Mouse (Mus musculus): ENCODE data around the gene Gbf1. TPM values are rescaled to one million over a fixed set of nuclear protein-coding genes. Genes with fewer than 3 reads are reported as not detected.
"Not testable (repeated sequence)": the region's sequence is repeated elsewhere in the genome, so short reads cannot be mapped to it uniquely, and the experiment has no call there.

Gbf1 gene
- polyA plus RNA-seq, 1 experiment, result 28.0 TPM

DNA sequence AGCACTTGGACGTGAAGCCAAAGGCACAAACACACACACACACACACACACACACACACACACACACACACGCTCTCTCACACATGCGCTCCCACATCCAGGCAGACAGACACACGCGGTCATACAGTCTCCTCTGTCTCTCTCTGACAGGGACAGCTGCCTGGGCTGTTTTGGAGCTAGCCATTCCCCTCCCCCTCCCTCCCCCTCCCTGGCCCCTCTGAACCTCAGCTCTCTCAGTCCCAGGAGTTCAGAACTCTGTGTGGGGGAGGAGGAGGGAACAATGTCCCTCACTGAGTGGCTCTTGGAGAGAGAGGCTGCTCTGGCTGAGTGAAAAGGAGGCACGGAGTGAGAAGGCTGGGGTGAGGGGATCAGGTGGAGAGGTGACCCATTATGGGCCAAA is 11.2 kb upstream of the Gbf1 start:
- Histone ChIP-seq H3K27ac (ENCODE audit: insufficient read depth, low read depth, low read length) (no peak overlapping the region), H3K4me3 (ENCODE audit: insufficient read depth, low read length) (no peak overlapping the region), H3K4me1 (ENCODE audit: control insufficient read depth, insufficient read depth, low read length) (no peaks in the 10 kb centered on the region)
- no peak for TF ChIP-seq POLR2A (IDR thresholded peaks at IDR 0.05; ENCODE audit: borderline replicate concordance, low read depth, low read length)
- TF ChIP-seq CTCF (IDR thresholded peaks at IDR 0.05; ENCODE audit: low read depth, low read length), result no peak

DNA sequence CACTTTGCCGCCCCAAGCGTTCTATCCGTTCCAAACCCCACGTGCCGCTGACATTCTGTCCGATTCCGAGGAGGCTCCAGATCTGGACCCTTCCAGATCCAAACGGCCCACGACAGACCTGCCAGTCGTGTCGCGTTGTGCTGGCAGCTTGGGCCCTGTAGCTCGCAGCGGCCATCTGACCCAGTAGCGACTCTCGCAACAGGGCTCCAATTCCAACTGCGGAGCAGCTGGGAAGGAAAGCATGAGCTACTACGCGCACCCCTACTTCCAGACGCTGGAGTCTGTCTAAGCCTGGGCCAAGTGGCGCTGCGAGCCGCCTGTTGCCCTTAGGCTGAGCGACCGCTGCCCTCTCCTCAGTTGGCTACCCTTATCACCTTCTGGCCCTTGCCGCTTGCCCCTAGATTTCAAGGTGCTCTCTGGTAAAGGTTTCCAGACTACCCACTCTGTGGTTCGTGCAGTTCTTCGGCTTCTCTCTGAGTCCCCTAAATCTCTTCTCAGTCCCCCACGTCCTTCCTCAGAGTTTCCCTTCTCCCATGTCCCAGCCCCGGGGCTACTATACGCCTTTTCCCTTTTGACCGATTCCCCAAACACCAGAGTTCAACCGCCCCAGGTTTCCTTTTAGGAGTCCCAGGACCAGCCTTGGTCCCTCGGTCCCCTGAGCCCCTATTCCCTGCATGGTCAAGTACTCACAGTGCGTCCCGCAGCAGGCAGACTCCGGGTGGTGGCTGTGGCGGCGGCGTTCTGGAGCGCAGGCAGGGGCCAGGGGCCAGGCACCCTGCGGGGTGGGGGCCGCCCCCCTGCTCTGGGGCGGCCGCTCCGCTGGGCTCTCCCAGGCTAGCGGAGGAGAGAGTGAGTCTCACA is 4.6 kb upstream of the Gbf1 start, which contains the start of gene Pitx3:
Gene Pitx3 (minus strand): TSS at position 816 of the 861 bp plus-strand sequence.
- Histone ChIP-seq H3K27ac (ENCODE audit: insufficient read depth, low read depth, low read length) (no peak within 1 kb of the TSS), H3K4me1 (ENCODE audit: control insufficient read depth, insufficient read depth, low read length) (no peaks in the 10 kb centered on the region), H3K4me3 (ENCODE audit: insufficient read depth, low read length) (peak within 1 kb of the TSS; percentile 59)
- TF ChIP-seq CTCF (IDR thresholded peaks at IDR 0.05; ENCODE audit: low read depth, low read length) (no peak), POLR2A (IDR thresholded peaks at IDR 0.05; ENCODE audit: borderline replicate concordance, low read depth, low read length) (no peak)

DNA sequence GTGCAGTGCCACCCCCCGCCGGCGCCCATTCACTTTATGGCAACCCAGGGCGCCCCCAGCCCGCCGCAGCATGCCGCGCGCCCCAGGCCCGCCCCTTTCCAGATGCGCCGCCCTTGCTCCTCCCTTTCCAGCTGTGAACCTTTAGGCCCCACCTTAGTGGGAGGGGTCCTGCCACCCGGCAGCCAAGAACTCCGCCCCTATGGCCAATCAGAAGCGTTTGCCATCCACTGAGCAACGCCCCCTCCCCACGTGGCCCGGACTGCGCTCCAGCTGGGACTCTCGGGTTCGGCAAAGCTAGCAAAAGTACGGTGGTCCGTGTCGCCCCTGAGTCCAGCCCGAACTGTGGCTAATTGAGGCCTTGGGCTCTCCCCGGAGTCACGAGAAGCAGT is 3.9 kb upstream of the Gbf1 start:
- Histone ChIP-seq H3K4me3 (ENCODE audit: insufficient read depth, low read length) (peak overlapping the region; percentile 59), H3K27ac (ENCODE audit: insufficient read depth, low read depth, low read length) (no peak overlapping the region), H3K4me1 (ENCODE audit: control insufficient read depth, insufficient read depth, low read length) (peaks cover under 1% of the 10 kb centered on the region)
- TF ChIP-seq POLR2A (IDR thresholded peaks at IDR 0.05; ENCODE audit: borderline replicate concordance, low read depth, low read length) (no peak), CTCF (IDR thresholded peaks at IDR 0.05; ENCODE audit: low read depth, low read length) (no peak)

DNA sequence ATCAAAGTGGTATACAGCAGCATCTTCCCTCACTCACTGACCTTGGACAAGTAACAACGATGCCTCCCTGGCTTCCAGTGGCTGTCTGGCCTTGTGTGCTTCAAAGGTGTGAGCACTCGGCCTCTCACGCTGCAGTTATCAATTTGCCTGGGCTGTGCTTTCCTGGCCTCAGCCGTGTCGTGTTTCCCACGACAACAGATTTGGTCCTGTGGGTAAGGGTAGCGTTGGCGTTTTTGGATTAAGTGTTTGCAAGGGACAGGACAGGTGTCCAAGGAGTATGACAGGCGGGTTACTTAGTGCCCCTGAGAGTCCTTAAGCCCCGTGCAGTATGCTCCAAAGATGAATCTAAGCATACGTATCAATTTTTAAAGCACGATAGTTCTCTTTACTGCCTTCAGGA is 3.2 kb upstream of the Gbf1 start:
- no peak overlapping the region for H3K27ac ChIP-seq (ENCODE audit: insufficient read depth, low read depth, low read length)

DNA sequence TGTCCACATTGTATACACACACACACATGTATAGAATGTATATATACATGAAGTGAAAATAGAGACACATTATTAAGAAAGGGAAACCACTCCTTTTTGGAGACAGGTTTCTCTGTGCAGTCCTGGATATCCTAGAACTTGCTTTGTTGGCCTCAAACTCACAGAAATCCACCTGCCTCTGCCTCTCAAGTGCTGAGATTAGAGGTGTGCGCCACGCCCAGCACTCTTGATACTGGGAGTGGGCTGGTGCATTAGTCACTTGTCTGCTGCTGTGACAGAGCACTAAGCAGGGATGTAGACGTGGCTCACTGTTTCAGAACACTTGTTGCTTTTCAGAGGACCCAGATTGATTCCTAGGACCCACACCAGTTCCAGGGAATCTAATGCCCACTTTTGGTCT is 13.6 kb downstream of the Gbf1 start:
- Histone ChIP-seq H3K4me1 (ENCODE audit: control insufficient read depth, insufficient read depth, low read length) (no peaks in the 10 kb centered on the region), H3K27ac (ENCODE audit: insufficient read depth, low read depth, low read length) (no peak overlapping the region), H3K4me3 (ENCODE audit: insufficient read depth, low read length) (no peak overlapping the region)
- TF ChIP-seq CTCF (IDR thresholded peaks at IDR 0.05; ENCODE audit: low read depth, low read length), result no peak
- no peak for TF ChIP-seq POLR2A (IDR thresholded peaks at IDR 0.05; ENCODE audit: borderline replicate concordance, low read depth, low read length)

More for the DNA sequence above, 3.2 kb upstream of the Gbf1 start:
- Histone ChIP-seq H3K4me3 (ENCODE audit: insufficient read depth, low read length) (0 out of 2 replicates have a peak overlapping the region, but pooled peaks have one; percentile 6), H3K4me1 (ENCODE audit: control insufficient read depth, insufficient read depth, low read length) (peaks cover 8% of the 10 kb centered on the region)
- TF ChIP-seq CTCF (IDR thresholded peaks at IDR 0.05; ENCODE audit: low read depth, low read length) (no peak), POLR2A (IDR thresholded peaks at IDR 0.05; ENCODE audit: borderline replicate concordance, low read depth, low read length) (no peak)

DNA sequence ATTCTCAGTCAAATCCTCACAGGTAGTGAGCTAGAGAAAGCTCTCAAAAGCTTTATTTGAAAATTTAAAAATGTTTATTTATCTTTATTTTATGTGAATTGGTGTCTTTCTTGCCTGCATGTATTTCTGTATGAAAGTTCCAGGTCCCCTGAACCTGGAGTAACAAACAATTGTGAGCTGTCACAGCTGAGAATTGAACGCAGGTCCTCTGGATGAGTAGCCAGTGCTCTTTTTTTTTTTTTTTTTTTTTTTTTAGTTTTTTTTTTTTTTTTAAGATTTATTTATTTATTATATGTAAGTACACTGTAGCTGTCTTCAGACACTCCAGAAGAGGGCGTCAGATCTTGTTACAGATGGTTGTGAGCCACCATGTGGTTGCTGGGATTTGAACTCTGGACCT is 14.9 kb downstream of the Gbf1 start:
- not testable (repeated sequence) for H3K27ac ChIP-seq (ENCODE audit: insufficient read depth, low read depth, low read length); H3K4me1 ChIP-seq (ENCODE audit: control insufficient read depth, insufficient read depth, low read length)

DNA sequence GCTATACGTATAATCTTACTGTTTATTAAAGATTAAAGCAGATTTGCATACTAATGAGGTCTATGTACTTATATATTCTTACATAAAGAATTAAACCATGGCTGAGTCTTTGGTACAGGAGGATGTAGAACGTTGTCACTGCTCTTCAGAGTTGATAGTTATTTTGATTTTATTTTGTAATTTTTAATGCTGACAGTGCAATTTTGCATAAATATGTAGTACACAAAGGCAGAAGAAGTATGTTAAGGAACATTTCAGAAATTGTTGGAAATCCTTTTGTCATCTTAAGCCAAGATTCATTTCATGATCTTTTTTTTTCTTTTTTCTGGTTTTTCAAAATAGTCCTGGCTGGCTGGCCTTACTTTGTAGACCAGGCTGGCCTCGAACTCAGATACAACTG is 17.1 kb downstream of the Gbf1 start:
- Histone ChIP-seq H3K4me1 (ENCODE audit: control insufficient read depth, insufficient read depth, low read length) (no peaks in the 10 kb centered on the region), H3K27ac (ENCODE audit: insufficient read depth, low read depth, low read length) (no peak overlapping the region), H3K4me3 (ENCODE audit: insufficient read depth, low read length) (no peak overlapping the region)
- no peak for TF ChIP-seq CTCF (IDR thresholded peaks at IDR 0.05; ENCODE audit: low read depth, low read length)
- no peak for TF ChIP-seq POLR2A (IDR thresholded peaks at IDR 0.05; ENCODE audit: borderline replicate concordance, low read depth, low read length)

More for the DNA sequence above, 14.9 kb downstream of the Gbf1 start:
- H3K4me3 ChIP-seq (ENCODE audit: insufficient read depth, low read length), result not testable (repeated sequence)

DNA sequence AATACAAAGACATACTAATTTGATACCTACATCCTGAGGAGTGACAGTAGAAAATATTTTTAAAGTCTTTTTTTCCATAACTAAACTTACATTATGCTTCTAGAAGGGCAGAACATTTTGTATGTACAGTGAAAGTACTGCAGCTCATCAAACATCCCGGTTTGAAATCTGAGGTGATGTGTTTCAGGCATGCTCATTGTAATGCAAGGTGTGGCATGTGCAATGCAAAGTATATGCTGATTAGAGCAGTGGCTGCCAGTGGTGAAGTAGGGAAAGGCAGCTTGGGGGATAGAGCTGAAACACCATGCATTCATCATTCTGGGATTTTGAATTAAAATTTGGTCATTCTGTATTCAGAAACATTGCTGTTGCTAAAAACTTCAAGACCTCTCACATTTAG is 17.6 kb downstream of the Gbf1 start:
- no peaks in the 10 kb centered on the region for H3K4me1 ChIP-seq (ENCODE audit: control insufficient read depth, insufficient read depth, low read length)
- no peak for TF ChIP-seq CTCF (IDR thresholded peaks at IDR 0.05; ENCODE audit: low read depth, low read length)
- TF ChIP-seq POLR2A (IDR thresholded peaks at IDR 0.05; ENCODE audit: borderline replicate concordance, low read depth, low read length), result no peak
- no peak overlapping the region for H3K27ac ChIP-seq (ENCODE audit: insufficient read depth, low read depth, low read length)
- no peak overlapping the region for H3K4me3 ChIP-seq (ENCODE audit: insufficient read depth, low read length)

DNA sequence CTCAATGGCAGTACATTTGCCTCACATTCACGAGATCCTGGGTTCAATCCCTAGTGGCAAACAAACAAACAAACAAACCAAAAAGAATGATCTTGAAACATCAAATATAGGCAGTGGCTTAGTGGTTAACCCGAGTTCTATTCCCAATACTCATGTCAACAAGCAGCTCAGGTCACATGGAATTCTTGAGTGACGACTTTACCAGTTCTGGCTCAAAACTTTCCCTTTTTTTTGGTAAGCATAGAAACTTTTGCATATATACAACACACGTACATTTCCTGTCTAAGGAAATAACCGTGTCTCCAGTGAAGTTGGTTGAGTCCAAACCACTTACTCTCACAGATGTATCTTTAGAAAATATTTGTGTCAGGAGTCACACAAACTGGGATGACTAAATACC is 20.2 kb downstream of the Gbf1 start:
- TF ChIP-seq CTCF (IDR thresholded peaks at IDR 0.05; ENCODE audit: low read depth, low read length), result no peak
- TF ChIP-seq POLR2A (IDR thresholded peaks at IDR 0.05; ENCODE audit: borderline replicate concordance, low read depth, low read length), result no peak
- no peak overlapping the region for H3K27ac ChIP-seq (ENCODE audit: insufficient read depth, low read depth, low read length)
- no peak overlapping the region for H3K4me3 ChIP-seq (ENCODE audit: insufficient read depth, low read length)
- 0 out of 2 replicates have a peak, but pooled peaks cover 1% of the 10 kb centered on the region for H3K4me1 ChIP-seq (ENCODE audit: control insufficient read depth, insufficient read depth, low read length)

DNA sequence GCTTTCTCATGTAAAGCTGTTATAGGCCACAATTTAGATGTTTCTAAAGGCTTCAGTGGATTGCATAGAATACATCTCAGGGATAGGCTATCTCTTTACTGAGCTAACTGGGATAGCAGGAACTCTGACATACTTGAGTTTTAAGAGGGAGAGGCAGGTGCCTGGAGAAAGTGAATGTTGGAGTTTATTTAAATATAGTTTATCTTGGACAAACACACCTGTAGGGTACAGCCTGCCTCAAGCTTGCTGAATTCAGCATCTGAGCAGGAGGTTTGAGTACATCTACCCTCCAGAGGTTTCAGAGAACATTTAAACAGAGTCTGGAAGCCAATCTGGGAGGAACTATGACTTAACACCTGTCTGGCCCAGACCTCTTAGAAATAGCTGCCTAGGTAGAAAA is 22.9 kb downstream of the Gbf1 start:
- no peak overlapping the region for H3K4me3 ChIP-seq (ENCODE audit: insufficient read depth, low read length)
- peaks cover 12% of the 10 kb centered on the region for H3K4me1 ChIP-seq (ENCODE audit: control insufficient read depth, insufficient read depth, low read length)
- H3K27ac ChIP-seq (ENCODE audit: insufficient read depth, low read depth, low read length), result no peak overlapping the region
- TF ChIP-seq POLR2A (IDR thresholded peaks at IDR 0.05; ENCODE audit: borderline replicate concordance, low read depth, low read length) (no peak), CTCF (IDR thresholded peaks at IDR 0.05; ENCODE audit: low read depth, low read length) (no peak)

Measured in bone marrow macrophage, adult 2 months (primary cell).